Mouse (Mus musculus) gastrocnemius, postnatal 14 days (tissue): ENCODE data around the gene Prl. TPM values are rescaled to one million over a fixed set of nuclear protein-coding genes. Genes with fewer than 3 reads are reported as not detected.
"Not testable (repeated sequence)": the region's sequence is repeated elsewhere in the genome, so short reads cannot be mapped to it uniquely, and the experiment has no call there.

ENCODE experiments used
- DNase-seq: peaks from one replicate; pipeline ENCODE4 v3.0.0; 2021; ENCODE audit warnings: mixed read lengths
- intact Hi-C: fragments of 180-260 bp; cut with DNase I; formaldehyde crosslinking; loops from one replicate; pipeline ENCODE4 v1.15.1; 2025; ENCODE audit warnings: low total_unique reads
- long read RNA-seq, 2 experiments: library from polyadenylated mRNA; stranded (forward); transcript quantifications; one replicate each; pipeline ENCODE4 v2.0.0; 2021
- total RNA-seq, 2 experiments: library from RNA; stranded (reverse); gene quantifications; 2 replicates each; pipeline ENCODE4 v1.2.3; 2021

The Prl gene
- not detected for total RNA-seq
- long read RNA-seq, experiment 1 = 0 reads
- long read RNA-seq, experiment 2 = 0 reads

- DNase-seq = no peak
- intact Hi-C loops = no loop called here
These were observed at the start of gene Prl for GRCm38 (mm10) chr13:27057270-27057669. TSS of gene Prl (plus strand) at chr13:27057570.

GRCm38 (mm10) chr13:27026614-27027013 lies 30.8 kb upstream of the Prl start:
- intact Hi-C loops = no loop called here
- no peak for DNase-seq

DNA sequence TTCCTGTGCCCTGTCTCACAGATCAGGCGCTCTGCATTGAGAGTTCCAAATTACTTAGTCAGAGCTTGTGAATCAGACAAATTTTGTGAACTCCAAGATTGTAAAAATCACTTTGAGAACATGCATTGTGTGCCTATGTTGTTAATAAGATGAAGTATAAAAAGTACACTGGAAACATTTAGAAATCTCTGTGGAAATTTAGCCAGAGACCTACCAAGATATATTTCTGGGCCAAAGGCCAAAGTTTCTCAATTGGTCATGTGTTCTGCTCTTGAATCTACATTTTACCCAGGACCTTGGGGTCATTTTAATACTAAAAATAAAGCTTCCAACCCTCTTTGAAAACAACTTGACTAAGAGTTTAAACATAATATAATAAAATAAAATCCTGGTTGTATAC lies 30.0 kb upstream of the Prl start:
- intact Hi-C loops = no loop called here

DNA sequence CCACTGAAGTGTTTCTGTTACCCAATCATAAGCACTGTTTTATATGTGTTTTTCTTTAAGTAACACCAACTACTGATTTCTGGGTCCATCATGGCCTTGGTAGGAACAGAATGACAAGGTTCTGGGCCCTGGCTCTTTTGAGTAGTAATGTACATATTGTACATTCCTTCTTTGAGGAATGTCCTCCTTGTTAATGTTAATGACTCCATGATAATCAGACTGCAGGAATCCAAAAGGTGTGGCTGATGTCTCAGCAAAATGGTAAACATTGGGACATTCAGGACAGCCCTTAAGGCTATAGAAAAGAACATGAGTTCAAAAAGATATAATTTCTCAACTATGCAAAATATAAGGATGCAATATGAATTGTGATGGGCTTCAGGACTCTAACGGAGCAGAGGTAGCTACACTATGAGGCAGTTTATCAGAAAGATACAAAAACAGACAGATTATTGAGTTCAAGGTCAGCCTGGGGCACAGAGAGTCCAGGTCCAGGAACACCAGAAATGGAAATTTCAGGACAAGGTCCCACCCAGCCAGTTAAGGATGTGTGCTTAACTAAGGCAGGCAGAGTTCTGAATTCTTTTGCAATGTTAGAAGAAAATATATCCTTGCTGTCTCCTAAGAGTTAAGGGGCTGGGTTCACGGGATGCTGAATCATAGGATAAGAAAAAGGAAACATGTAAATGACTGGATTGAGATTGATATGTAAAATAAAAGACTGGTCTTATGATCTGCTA lies 28.7 kb upstream of the Prl start:
- intact Hi-C loops = no loop called here
- DNase-seq = no peak

More for the DNA sequence above, 30.0 kb upstream of the Prl start:
- DNase-seq = no peak

DNA sequence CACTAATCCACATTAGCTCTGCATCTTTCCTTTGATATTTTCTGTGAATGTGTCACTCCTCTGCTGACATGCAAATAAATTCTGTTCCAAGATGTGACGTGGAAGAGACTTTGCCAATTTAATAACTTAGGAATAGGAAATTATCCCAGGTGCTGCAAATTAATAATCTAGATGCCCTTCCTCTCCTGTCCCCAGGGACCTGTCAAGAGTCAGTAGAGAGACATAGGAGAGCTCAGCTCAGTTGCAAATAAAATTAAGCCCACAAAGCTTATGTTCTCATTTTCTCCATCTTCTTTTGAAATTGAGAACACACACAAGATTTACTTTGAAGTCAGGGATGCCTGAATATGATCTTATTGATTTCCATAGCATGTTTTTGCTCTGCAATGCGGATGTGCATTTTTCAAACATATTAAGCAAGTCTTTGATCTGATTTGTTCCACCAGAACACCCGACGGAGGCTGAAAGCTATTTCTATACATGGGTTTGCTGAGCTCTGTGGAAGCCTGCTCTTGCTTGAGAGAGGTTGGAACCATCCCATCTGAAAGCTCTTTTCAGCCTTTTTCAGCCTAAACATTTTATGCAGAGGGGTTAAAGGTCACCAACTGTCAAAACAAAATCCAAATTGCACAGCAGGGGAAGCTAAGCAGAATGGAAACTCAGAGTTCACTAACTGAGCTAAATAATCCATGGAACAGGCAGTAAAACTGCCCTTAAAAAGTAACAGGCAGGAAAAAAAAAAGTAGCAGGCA lies 26.1 kb upstream of the Prl start:
- DNase-seq = no peak
- intact Hi-C loops = no loop called here

DNA sequence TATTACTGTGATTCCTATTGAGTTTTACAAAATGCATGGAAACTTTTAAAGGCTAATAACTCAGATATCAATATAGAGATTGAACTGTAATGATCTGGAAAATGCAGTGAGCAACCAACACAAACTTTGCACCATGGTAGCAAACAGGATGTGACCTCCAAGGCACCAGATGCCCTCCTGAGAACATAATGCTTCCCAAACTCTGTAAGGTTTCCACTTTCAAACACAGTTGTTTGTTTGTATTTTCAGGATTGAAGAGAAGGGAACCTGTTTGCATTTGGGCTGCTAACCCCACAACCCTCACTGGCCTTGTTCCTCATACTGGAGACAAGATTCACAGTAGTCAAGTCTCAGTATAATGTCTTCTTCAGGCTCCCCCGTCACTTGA lies 25.5 kb upstream of the Prl start:
- intact Hi-C loops = no loop called here
- no peak for DNase-seq

GRCm38 (mm10) chr13:27032998-27033397 lies 24.4 kb upstream of the Prl start:
- no peak for DNase-seq
- intact Hi-C loops = no loop called here

- intact Hi-C loops = no loop called here
- no peak for DNase-seq
These were observed 15.2 kb upstream of the Prl start for GRCm38 (mm10) chr13:27042185-27042584.

- intact Hi-C loops = no loop called here
- no peak for DNase-seq
These were observed 14.0 kb upstream of the Prl start for GRCm38 (mm10) chr13:27043326-27043725.

DNA sequence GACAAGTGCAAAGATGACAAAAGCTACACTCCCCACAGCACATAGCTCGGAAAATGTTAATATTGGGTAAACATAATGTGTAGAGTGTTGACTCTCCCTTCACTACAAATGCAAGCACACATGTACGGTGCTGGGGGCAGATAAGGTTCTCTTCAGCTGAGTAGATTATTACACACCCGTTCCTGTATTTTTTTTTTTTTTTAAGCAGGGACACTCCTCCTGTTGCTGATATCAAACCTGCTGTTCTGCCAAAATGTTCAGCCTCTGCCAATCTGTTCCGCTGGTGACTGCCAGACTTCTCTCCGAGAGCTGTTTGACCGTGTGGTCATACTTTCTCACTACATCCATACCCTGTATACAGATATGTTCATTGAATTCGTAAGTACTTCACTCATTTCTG lies 1.8 kb downstream of the Prl start:
- no peak for DNase-seq
- intact Hi-C loops = no loop called here

GRCm38 (mm10) chr13:27093890-27094289 lies 36.5 kb downstream of the Prl start, which contains the start of gene Prl3d1:
TSS of gene Prl3d1 (plus strand) at chr13:27094190.
- intact Hi-C loops, DNase-seq: not testable (repeated sequence)

Other genes starting within 250 kb of the Prl start
- not detected for gene Prl3d1, start 36.6 kb downstream of the Prl start, total RNA-seq
- not detected for gene Prl3d2, start 64.1 kb downstream of the Prl start, total RNA-seq
- gene Prl3d3, start 99.2 kb downstream of the Prl start, total RNA-seq = not detected
- not detected for gene Prl3c1, start 139.1 kb downstream of the Prl start, total RNA-seq
- not detected for gene Prl3b1, start 184.3 kb downstream of the Prl start, total RNA-seq
- not detected for gene Prl3a1, start 201.9 kb downstream of the Prl start, total RNA-seq